Mouse (Mus musculus) cerebellum, adult (tissue): ENCODE data around the gene Tmem130.

ENCODE experiments used
- ATAC-seq: cut with Nextera tagmentation; 2 replicates; pipeline ENCODE4 v1.9.2; 2017; ENCODE audit warnings: mild to moderate bottlenecking, moderate library complexity, mixed read lengths; ENCODE audit not compliant: insufficient number of reproducible peaks, low FRiP score, low TSS enrichment

Gene Tmem130

DNA sequence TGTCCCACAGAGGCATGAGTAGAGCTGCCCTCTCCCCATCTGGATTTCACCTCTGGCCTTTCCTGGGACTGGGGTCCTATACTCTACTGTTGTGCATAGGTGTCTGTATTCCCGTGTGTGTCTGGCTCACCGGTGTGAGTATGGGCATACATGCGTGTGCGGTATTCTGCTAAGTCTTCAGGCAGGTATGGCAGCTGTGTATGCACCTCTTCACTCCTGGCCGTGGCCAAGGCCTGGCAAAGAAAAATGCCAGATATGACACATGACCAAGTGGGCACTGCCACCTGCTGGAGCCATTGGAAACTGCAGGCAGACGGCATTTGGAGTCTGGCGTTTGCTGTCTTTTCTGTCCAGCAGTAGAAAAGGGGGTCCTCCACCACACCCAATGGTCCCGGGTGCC, 26.7 kb downstream of the Tmem130 start:
- ATAC-seq = peak; percentile 49; the same call in 1 of the 2 replicates

DNA sequence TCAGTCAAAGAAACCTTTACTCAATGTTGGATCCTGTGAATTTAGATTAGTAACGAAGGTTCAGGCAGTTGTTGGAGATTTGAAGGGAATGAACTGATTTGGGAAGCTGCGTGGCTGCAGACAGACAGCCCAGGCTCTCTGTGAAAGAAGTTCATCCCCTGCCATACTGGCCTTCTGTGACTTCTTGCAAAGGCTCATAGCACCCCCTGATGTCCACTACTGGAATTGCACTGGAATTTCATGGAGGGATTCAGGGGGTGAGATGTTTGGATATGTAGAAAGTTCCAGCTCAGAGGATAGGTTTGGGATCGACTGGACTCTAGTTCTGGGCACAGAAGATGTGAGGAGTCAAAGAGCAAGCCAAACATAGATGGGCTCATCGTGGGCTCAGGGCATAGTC, 27.7 kb downstream of the Tmem130 start:
- 0 out of 2 replicates have a peak, but pooled peaks have one; percentile 31 for ATAC-seq

DNA sequence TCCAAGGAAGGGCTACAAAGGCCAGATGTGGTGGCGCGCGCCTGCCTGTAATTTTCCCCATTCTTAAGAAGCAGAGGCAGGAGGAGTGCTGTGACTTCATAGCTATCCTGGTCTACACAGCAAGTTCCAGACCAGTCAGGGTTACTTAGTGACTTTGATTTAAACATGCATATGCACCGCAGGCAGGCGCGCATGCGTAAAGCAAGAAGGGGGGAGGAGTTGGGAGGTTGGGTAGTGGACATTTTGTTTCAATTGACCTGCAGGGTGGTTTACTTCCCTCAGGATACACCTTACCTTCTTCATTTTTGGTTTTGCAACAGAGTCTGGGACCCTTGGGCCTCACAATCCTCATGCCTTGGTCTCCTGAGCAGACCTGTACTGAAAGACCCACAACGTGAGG, 32.4 kb downstream of the Tmem130 start:
- ATAC-seq = no peak

DNA sequence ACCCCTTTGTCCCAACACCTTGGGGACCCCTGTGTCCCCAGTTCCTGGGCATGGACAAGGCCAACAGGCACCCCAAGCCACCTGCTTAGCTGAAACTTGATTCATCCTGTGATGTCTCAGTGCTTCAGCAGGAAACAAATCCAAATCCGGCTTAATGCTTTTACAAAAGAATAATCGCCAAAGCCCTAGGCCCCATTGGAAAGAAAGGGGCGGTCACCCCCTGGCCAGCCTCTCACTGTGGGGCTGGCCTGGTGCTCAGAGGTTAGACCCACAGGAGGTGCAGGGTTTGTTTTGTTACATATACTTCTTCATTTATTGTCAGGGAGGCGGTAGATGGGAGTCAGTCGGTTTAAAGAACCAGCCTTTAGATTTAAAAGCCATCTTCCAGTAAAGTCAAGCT, 33.4 kb downstream of the Tmem130 start:
- ATAC-seq = no peak

DNA sequence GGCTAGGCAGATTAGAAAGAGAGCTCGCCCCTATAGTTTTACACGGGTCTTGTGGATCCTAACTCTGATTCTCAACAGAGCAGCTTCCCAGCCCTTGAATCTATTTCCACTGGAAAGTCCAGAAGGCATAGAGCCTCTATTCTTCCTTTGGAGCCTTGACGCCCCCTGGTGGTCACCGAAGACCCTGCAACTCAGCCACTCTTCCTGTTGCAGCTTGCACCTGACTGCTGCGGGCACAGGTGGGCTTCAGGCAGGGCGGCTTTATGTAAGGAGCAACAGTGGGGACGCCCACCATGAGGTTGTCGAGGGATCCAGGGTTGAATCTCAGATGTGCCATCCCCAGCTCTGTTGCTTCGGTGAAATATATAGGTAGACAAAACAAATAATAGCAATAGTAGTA, 34.5 kb downstream of the Tmem130 start:
- ATAC-seq = no peak

DNA sequence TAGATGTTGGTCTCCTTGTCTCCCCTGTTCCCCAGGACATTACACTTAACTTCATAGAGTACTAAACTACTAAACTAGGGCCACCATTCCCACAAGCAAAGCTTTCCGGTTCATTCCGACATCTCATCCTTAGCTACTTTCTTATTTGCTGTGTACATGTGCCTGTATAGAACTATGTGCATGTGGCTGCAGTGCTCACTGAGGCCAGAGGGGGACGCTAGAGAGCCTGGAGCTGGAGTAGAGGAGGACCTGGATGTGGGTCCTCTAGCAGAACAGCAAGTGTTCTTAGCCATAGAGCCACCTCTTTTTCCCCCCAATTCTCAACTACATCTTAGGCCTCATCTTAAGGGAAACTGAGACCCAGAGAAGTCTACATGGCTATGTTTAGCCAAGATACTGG, 36.1 kb downstream of the Tmem130 start:
- ATAC-seq = no peak

DNA sequence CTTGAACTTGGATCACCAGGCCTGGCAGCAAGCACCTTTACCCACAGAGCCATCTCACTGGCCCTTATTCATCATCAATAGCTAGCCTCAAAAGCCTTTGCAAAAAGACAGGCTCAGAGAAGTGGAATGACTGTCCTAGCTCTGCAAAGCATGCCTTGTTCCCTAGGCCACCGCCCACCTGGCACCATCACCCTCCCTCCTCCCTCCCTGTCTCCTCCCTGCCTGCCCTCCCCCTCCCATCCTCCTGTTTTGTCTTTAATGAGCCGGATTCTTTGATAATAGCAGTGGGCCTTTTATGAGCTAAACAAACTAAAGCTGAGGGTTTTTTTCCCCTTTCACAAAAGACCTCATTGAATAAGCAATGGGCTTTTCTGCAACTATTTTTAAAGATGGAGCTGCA, 36.7 kb downstream of the Tmem130 start:
- no peak for ATAC-seq

DNA sequence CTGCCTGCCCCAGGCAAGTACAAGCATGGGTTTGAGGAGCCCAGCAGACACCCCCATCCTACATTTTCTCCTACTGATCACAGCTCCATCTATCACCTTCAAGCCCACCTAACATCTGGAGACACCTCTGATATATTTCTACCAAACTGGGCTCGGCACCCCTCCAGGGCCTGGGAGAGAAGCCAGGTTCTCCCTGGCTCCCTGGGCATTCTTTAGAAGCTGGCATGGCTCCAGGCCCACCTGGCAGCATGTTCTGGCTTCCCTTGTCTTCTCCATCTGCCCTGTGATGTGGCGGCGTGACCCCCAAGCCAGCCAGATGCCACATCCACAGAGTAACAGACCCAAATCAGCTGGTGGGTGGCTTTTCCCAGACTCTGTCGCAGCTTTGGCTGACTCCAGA, 41.3 kb downstream of the Tmem130 start:
- ATAC-seq = no peak

DNA sequence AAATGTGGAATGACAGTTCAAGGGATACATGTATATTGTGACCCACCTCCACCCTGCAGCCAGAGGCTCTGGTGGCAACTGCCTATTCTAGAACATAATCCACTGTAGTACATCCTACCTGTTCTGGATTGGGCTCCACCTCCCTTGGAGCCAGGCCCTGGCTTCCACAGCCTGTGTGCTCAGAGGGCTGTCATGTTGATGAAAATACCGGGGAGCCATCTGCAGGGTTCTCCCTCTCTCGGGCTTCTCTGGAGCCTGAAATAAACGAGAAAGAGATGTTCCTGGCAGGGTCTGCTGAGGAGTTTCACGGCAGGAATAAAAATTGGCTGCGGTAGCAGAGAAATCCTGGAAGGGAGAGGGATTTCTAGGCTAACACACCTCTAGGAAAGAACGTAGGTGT, 41.8 kb downstream of the Tmem130 start:
- ATAC-seq = no peak

DNA sequence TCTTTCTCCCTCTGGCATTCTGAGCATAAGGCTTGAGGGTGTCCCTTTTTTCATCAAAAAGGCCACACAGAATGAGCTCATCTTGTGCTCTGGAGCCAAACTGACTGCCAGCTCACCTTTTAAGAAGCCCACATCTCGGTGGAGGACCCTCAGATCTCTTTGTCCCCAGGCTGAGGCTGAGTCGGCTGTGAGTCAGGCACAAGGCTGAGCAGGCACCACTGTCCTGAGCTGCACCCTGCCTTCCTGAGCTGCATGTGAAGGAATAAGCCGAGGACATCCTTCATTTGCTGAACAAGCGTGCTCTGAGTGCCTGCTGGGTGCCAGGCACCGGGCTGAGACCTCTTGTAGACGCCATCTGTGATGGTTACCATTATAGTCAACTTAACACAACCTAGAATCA, 44.4 kb downstream of the Tmem130 start:
- no peak for ATAC-seq

DNA sequence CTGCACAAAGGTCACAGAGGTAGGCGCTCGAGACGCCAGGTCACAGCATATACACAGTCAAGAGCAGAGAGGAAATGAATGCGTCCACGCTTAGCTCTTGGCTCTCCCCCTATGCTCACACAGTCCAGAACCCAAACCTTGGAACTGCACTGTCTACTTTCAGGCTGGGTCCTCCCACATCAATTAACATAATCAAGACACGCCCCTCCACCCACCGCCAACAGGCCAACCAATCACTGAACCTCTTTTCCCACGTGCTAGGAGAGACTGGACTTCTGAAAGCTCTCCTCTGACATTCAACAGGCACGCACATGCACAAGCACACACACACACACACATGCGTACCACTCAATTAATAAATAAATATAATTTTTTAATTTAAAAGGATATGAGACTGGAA, 48.2 kb downstream of the Tmem130 start:
- no peak for ATAC-seq

DNA sequence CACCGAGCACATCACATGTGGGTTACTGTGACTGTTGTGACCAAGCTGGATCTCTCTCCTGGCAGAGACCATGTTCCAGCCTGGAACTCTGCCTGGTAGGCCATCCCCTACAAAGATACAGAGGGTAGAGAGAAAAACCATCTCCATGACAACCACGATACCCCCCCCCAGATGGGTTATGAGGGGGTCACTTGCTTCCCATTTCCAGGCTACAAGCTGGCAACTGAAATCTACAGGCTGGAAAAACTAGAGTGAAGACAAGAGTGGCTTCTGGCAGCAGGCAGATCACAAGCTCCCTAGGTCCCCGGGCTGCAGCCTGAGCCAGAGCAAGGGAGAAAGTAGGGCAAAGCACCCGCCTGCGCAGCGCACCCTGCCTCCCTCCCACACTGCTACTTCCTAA, 54.0 kb downstream of the Tmem130 start:
- no peak for ATAC-seq

DNA sequence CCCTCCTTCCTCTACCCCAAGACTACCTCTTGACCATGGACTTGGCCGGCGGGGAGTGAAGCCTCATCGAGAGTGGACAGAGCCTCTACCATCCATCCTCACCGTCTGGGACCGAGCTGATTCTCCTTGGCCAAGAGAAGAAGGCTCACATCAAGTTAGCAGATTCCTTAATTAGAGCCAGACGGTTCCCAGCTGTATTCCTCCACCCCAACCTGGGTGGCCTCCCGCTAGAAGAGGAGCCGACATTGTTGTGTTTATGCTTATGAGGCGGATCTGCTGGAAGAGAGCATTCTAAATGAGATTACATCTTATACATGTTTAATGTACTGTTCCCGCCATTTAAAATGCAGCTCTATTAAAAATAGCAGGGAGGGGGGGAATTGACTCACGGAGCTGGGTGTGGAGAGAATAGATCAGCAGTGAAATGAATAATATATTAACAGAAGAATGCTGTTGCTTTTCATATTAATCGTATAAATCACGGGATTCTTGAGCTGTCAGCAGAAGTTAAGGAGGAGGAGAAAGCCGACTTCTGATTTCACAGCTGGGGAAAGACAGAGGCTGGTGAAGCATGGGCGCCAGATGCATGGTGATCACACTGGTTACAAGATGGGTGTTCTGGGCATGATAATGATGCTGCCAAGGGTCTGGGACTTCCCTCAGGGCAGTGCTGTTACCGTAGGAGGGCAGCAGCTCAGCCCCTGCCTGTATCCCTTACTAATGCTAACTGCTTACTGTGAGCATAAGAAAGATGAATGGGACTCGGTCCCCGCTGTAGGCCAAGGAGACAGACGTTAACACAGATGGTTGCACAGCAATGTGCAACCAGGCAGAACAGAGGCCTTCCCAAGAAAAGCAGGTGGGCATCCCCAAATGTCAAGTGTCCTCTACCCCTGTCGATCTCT, 57.9 kb downstream of the Tmem130 start:
- no peak for ATAC-seq

DNA sequence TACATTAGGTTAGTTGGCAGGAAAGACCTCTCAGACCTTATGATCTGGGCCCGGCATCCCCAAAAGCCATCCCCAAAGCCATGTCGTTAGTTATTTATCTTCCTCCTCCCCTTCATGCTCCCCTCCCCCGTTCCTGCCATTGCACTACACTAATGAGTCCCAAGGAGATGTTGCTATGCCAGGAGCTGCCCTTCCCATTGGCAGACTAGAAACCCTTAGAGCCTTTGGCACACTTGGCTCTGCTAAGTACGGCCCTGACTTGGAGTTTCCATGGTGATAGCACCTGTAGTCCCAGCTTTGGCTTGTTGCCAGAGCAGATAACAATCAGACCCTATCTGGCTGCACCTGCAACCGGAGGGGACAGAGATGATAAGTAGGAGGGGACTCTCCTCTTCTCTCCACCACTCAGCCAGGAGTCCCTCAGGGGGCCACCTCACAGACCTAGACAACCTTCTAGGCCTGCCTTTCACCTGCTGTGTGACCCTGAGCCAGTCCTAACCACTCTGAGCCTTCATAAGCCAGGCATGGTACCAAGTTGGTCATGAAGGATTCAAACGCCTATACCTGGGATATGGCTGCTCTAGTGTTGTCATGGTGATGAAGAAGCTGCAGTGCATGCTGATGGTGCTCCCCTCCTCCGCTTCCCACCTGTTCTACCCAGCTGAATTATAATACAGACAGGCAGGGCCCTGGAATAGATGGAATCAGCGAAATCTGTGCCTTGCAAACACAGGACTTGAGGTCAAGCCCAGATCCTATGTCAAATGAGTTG, 66.1 kb downstream of the Tmem130 start:
- no peak; the same call in 1 of the 2 replicates for ATAC-seq

DNA sequence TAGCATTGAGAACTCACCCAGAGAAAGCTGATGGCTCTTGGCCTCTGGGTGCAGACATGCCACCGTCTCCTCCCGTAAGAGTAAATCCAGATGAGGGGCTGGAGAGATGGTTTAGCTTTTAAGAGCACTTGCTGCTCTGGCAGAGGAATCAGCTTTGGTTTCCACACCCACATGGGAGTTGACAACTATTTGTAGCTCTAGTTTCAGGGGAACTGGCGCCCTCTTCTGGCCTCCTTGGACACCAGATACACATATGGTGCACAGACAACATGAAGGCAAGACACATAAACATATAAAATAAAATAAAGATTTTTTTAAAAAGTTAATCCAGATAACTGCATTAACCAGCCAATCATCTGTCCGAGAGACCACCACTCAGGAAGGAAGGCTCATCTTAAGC, 67.5 kb downstream of the Tmem130 start:
- ATAC-seq = no peak

DNA sequence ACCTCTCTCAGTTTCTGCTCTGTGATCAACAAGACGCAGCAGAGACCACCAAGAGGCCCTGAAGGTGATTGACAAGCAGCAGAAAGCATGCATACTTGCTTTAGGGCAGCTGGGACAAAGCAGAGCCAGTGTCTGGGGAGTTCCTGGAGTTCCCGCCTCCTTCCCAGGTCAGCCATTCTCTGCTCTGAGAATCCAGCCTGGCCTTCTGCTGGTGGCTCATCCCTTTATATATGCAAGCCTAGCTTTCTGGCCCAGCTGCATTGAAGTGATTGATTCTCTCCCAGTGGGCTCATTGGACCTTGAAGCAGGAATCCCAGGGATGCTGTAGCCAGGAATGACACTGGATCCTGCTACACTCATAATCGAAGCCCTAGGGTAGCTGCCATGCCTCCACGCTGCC, 70.2 kb downstream of the Tmem130 start:
- no peak for ATAC-seq

DNA sequence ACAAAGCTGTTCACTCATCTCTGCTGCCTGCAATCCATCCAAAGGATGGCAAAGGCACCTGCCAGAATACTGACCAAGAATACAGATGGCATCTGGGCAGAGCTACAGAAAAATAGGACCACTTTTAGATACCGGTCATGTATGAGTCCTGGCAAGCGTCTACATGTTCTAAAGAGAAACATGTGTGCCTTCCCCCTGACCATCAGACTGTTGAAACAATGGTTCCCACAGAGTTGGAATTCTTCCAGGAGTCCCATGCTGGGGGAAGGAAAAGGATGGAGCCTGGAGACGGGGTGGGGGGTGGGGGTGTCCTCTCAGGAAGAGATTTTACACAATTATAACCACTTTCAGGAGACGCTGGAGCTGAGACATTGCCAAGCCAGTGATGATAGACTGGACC, 73.2 kb downstream of the Tmem130 start:
- ATAC-seq = no peak
